Mouse (Mus musculus): ENCODE measurements at regions not wholly inside any gene's neighbourhood (a gene's known extent, or its start where the extent isn't known, plus 50 kb on each side); places are given as distances from the start of the nearest gene placed in this dataset.

DNA sequence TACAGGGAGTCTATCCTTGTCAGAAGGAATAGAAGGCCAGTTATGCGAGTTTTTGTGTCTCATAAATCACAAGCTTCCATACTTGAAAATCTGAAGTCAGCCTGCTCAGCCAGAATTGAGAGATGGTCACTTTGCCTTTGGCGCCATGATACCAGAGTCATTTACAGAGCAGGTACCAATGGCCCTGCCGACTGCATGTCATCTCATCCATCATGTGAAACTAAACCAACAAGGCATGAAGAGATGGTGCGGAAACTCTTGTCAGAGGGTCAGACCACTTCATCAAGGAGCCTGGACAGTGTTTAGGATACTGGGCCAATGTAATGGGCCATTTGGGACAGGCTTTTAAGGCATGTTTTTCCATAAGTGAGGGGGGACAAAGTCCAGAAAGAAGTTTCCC is 363.2 kb downstream of the Nuf2 start:
- TF ChIP-seq CTCF (IDR thresholded peaks at IDR 0.05; ENCODE audit: low read depth, low read length) (no peak), POLR2A (IDR thresholded peaks at IDR 0.05; ENCODE audit: borderline replicate concordance, low read depth, low read length) (no peak)
